In genomic region chr5:97090034-97090784, GRCm38 (mm10) we compare ENCODE assay signal across 12 mouse cellular contexts. TPM values are rescaled to one million over a fixed set of nuclear protein-coding genes. Genes with fewer than 3 reads are reported as not detected.
DNase-seq lines count a peak whose midpoint lies in the region; ATAC-seq and TF ChIP-seq lines count a peak whose summit lies in the region.
"Had no signal": no experiment of that assay in that cellular context is flagged by ENCODE, and none has a peak within 500 bp of the region (broad histone marks: within the 10 kb centered on the region; RNA-seq: fewer than 3 reads in every experiment).

No protein-coding gene starts in this region.

- no peaks in the 10 kb centered on the region for H3K9me3 ChIP-seq in CH12.LX (replicated peaks; ENCODE audit: low read length)
- no peaks in the 10 kb centered on the region for H3K9me3 ChIP-seq in intestine, postnatal 0 days (ENCODE audit: control insufficient read depth)
- no peaks in the 10 kb centered on the region for H3K9me3 ChIP-seq in hindbrain, embryonic 13.5 days

- no peak overlapping the region for H3K27ac ChIP-seq in heart, adult 2 months
- H3K27ac ChIP-seq in CH12.LX (ENCODE audit: insufficient read depth, low read depth), result no peak overlapping the region
- H3K27ac ChIP-seq in intestine, postnatal 0 days (ENCODE audit: low read depth, low read length), result no peak overlapping the region
- H3K27ac ChIP-seq in hindbrain, embryonic 13.5 days, result no peak overlapping the region
- H3K27ac ChIP-seq: liver, embryonic 14.5 days had no signal

- H3K9ac ChIP-seq in heart, adult 2 months (ENCODE audit: low read depth, low read length), result no peak overlapping the region
- H3K9ac ChIP-seq in CH12.LX (ENCODE audit: insufficient read depth, low read depth), result no peak overlapping the region
- no peak overlapping the region for H3K9ac ChIP-seq in intestine, postnatal 0 days (ENCODE audit: low read depth, low read length)
- H3K9ac ChIP-seq in hindbrain, embryonic 13.5 days, result no peak overlapping the region
- H3K9ac ChIP-seq: liver, embryonic 14.5 days had no signal

- TF ChIP-seq RAD21 in CH12.LX (IDR thresholded peaks at IDR 0.05; ENCODE audit: low read depth, low read length), result no peak

- no peak for TF ChIP-seq CTCF in heart, adult 2 months (IDR thresholded peaks at IDR 0.05)
- no peak for TF ChIP-seq CTCF in CH12.LX (conservative IDR thresholded peaks at IDR 0.05 in 1 of 2, IDR thresholded peaks at IDR 0.05 in 1 of 2; ENCODE audit: low read depth in 2 of 2, low read length in 2 of 2)
- no peak for TF ChIP-seq CTCF in intestine, postnatal 0 days (IDR thresholded peaks at IDR 0.05; ENCODE audit: low read depth)

- no peaks in the 10 kb centered on the region for H3K36me3 ChIP-seq in heart, adult 2 months (ENCODE audit: control insufficient read depth, insufficient read depth, low read length)
- H3K36me3 ChIP-seq in CH12.LX (replicated peaks in 1 of 2; ENCODE audit: control insufficient read depth in 1 of 2, insufficient read depth in 1 of 2, low read length in 1 of 2), result peaks cover 40 to 55% of the 10 kb centered on the region in 2 experiments
- H3K36me3 ChIP-seq in intestine, postnatal 0 days (ENCODE audit: control insufficient read depth, insufficient read depth), result peaks cover 26% of the 10 kb centered on the region
- peaks cover 54% of the 10 kb centered on the region for H3K36me3 ChIP-seq in hindbrain, embryonic 13.5 days

- intact Hi-C loops in heart, adult 2 months (cut with DNase I), result no loop called here

- no peak overlapping the region for H3K4me3 ChIP-seq in heart, adult 2 months
- no peak overlapping the region for H3K4me3 ChIP-seq in CH12.LX (replicated peaks in 1 of 3; ENCODE audit: low read depth in 2 of 3, low read length in 2 of 3, poor library complexity in 1 of 3)
- no peak overlapping the region for H3K4me3 ChIP-seq in intestine, postnatal 0 days (ENCODE audit: low read depth, low read length)
- no peak overlapping the region for H3K4me3 ChIP-seq in hindbrain, embryonic 13.5 days

- TF ChIP-seq EP300 in heart, adult 2 months (IDR thresholded peaks at IDR 0.05; ENCODE audit: insufficient read depth, low read depth, low read length), result no peak
- no peak for TF ChIP-seq EP300 in CH12.LX (IDR thresholded peaks at IDR 0.05; ENCODE audit: low read length)

- no peak for TF ChIP-seq POLR2A in heart, adult 2 months (IDR thresholded peaks at IDR 0.05; ENCODE audit: insufficient read depth, low read depth, low read length)
- TF ChIP-seq POLR2A in CH12.LX (IDR thresholded peaks at IDR 0.05; ENCODE audit: low read depth, low read length), result no peak

- no peaks in the 10 kb centered on the region for H3K79me2 ChIP-seq in heart, adult 2 months (replicated peaks; ENCODE audit: control insufficient read depth, insufficient read depth, low read length)
- no peaks in the 10 kb centered on the region for H3K79me2 ChIP-seq in CH12.LX (replicated peaks; ENCODE audit: control insufficient read depth, extremely low read depth, insufficient read depth, poor library complexity, severe bottlenecking)

- in situ Hi-C loops in CH12.LX (cut with MboI; ENCODE audit: low pct_ligation_motif_present, low pct_unique_long_range_greater_than_20kb, low sequenced_read_pairs), result no loop called here

- no peak for ATAC-seq in intestine, postnatal 0 days
- ATAC-seq in hindbrain, embryonic 13.5 days (ENCODE audit: low FRiP score), result no peak

- dilution Hi-C loops in CH12.LX (cut with MboI; ENCODE audit: extremely low pct_ligation_motif_present, extremely low pct_unique_long_range_greater_than_20kb, low sequenced_read_pairs), result no loop called here

- no peaks in the 10 kb centered on the region for H3K27me3 ChIP-seq in heart, adult 2 months (ENCODE audit: control insufficient read depth, insufficient read depth, low read length)
- no peaks in the 10 kb centered on the region for H3K27me3 ChIP-seq in CH12.LX (replicated peaks)
- no peaks in the 10 kb centered on the region for H3K27me3 ChIP-seq in intestine, postnatal 0 days (replicated peaks; ENCODE audit: control insufficient read depth, insufficient read depth, low read length)
- no peaks in the 10 kb centered on the region for H3K27me3 ChIP-seq in hindbrain, embryonic 13.5 days

- H3K4me1 ChIP-seq in heart, adult 2 months (ENCODE audit: control insufficient read depth, insufficient read depth, low read length), result no peaks in the 10 kb centered on the region; the same call in 1 of the 2 replicates
- H3K4me1 ChIP-seq in CH12.LX (ENCODE audit: control insufficient read depth in 1 of 2, insufficient read depth in 2 of 2), result peaks cover 3 to 14% of the 10 kb centered on the region in 2 experiments; a peak in 3 of 4 replicates
- H3K4me1 ChIP-seq in intestine, postnatal 0 days (replicated peaks; ENCODE audit: control insufficient read depth, insufficient read depth, low read length), result no peaks in the 10 kb centered on the region
- H3K4me1 ChIP-seq in hindbrain, embryonic 13.5 days (replicated peaks), result no peaks in the 10 kb centered on the region

- no peak overlapping the region for H3K4me2 ChIP-seq in CH12.LX (ENCODE audit: insufficient read depth, low read depth, poor library complexity, severe bottlenecking)
- no peak overlapping the region for H3K4me2 ChIP-seq in intestine, postnatal 0 days (replicated peaks; ENCODE audit: low read depth)
- no peak overlapping the region for H3K4me2 ChIP-seq in hindbrain, embryonic 13.5 days

- 80% methylated on average over 6 of the region's 6 CpGs for WGBS in heart, adult 2 months
- WGBS in intestine, postnatal 0 days, result 75% methylated on average over 6 of the region's 6 CpGs
- WGBS in hindbrain, embryonic 13.5 days, result 81% methylated on average over 6 of the region's 6 CpGs

- DNase-seq in heart, adult 11 months, result peak; percentile 67
- DNase-seq in heart, adult 2 months, result no peak
- DNase-seq in CH12.LX (ENCODE audit: extremely low read depth), result peak; percentile 33
- peak; percentile 62 for DNase-seq in kidney, adult 9 months
- DNase-seq in lung, postnatal 10 days, result peak; percentile 42
- no peak for DNase-seq in cerebellum, postnatal 14 days
- DNase-seq: adrenal gland, postnatal 14 days; cerebellum, adult 9-10 months; heart, postnatal 36 days had no signal

TF ChIP-seq in CH12.LX, 34 proteins besides CTCF, POLR2A, EP300 and RAD21:
- peak; percentile 77 for TF ChIP-seq BHLHE40 (IDR thresholded peaks at IDR 0.05; ENCODE audit: low read depth, low read length)
- TF ChIP-seq RCOR1 (conservative IDR thresholded peaks at IDR 0.05; ENCODE audit: low read depth, low read length), result no peak
- TF ChIP-seq ELF1 (IDR thresholded peaks at IDR 0.05; ENCODE audit: low read depth, low read length), result no peak
- no peak for TF ChIP-seq SIN3A (IDR thresholded peaks at IDR 0.05; ENCODE audit: low read length)
- no peak for TF ChIP-seq ZNF384 (IDR thresholded peaks at IDR 0.05; ENCODE audit: low read depth, low read length)
- TF ChIP-seq ZC3H11A (IDR thresholded peaks at IDR 0.05; ENCODE audit: low read depth, low read length), result no peak
- no peak for TF ChIP-seq USF2 (conservative IDR thresholded peaks at IDR 0.05; ENCODE audit: low read depth, low read length)
- no peak for TF ChIP-seq GABPA (IDR thresholded peaks at IDR 0.05; ENCODE audit: insufficient replicate concordance, low read depth, low read length)
- TF ChIP-seq MYC (IDR thresholded peaks at IDR 0.05; ENCODE audit: low read depth, low read length), result no peak
- 0 out of 2 replicates have a peak, but pooled peaks have one; percentile 16 for TF ChIP-seq ETS1 (conservative IDR thresholded peaks at IDR 0.05; ENCODE audit: low read depth, low read length)
- TF ChIP-seq ZMIZ1 (IDR thresholded peaks at IDR 0.05; ENCODE audit: low read depth, low read length), result no peak

RNA-seq across cellular contexts. Expression of gene Paqr3, which starts 21.2 kb away (rescaled TPM):
- 1 to 10 TPM; 2.4 to 3.2 TPM for total RNA-seq in heart, adult 2 months (2021)
- 2.8 and 4.9 TPM in 2 replicates for polyA plus RNA-seq in heart, adult 2 months (2012; rRNA removed)
- total RNA-seq in CH12.LX (2012; rRNA removed) (3.8 and 6.1 TPM in 2 replicates), CH12.LX (2014; rRNA removed) (3.4 and 3.7 TPM in 2 replicates)
- polyA plus RNA-seq in CH12.LX (2012; ENCODE audit: insufficient read length, low read depth), result 4.2 and 5.6 TPM in 2 replicates
- 0.50 and 0.69 TPM in 2 replicates for polyA plus RNA-seq in intestine, postnatal 0 days (2015; fragmentation: Nextera tagmentation; extraction: Ambion mirVana)
- 20.9 and 22.5 TPM in 2 replicates for polyA plus RNA-seq in hindbrain, embryonic 13.5 days (2015; fragmentation: Nextera tagmentation; extraction: Ambion mirVana)

Comparison
In these comparisons a context has a peak if more than half of its experiments do, and no peak if none do; other contexts are left out.
1. DNase-seq: peak in heart, adult 11 months (single experiment), CH12.LX (single experiment), kidney, adult 9 months (single experiment) and lung, postnatal 10 days (single experiment); none in heart, adult 2 months (0 of 2) and cerebellum, postnatal 14 days (0 of 2).